Mouse (Mus musculus) lung, postnatal 0 days (tissue): Measurements from ENCODE around the gene Catsperd.

ENCODE experiments used
- CTCF ChIP-seq: IDR thresholded peaks from 2 replicates; pipeline ENCODE4 v1.5.1; 2016; ENCODE audit warnings: antibody characterized with exemption, mild to moderate bottlenecking
- EP300 ChIP-seq: IDR thresholded peaks from 2 replicates; pipeline ENCODE4 v1.6.1; 2016; ENCODE audit warnings: antibody characterized with exemption, mild to moderate bottlenecking, control low read depth

DNA sequence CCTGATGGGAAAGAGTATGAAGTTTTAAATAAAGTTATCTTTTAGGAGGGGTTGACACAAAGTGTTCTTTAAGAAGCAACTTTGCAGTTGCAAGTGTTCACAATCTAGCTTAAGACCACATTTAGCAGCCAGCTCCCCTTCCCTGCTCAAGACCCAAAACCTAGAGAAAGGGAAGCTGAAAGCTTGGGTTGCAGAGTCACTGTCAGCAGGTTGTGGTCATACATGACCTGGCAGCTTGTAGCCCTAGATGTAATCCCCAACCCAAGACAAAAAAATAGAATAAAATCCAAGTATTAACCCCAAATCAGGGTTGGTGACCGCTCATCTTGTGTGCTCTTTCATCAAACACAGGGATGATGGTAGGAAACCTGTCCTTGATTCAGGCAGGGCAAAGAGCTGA lies 44.9 kb upstream of the Catsperd start:
- TF ChIP-seq CTCF (no peak), EP300 (no peak)
